Mouse (Mus musculus) small intestine, adult 2 months (tissue): Measurements from ENCODE around the gene Usp29.

Source experiments
- CTCF ChIP-seq: fragments of 200-500 bp; IDR thresholded peaks from 2 replicates; pipeline ENCODE4 v1.5.1; 2012; ENCODE audit warnings: low read depth, mild to moderate bottlenecking, control low read depth, inconsistent platforms, low read length, moderate library complexity, mixed read lengths; ENCODE audit not compliant: insufficient replicate concordance, insufficient read length; ENCODE audit errors: extremely low read depth
- POLR2A ChIP-seq: fragments of 200-500 bp; IDR thresholded peaks from 2 replicates; pipeline ENCODE4 v1.6.1; 2012; ENCODE audit warnings: low read depth, mild to moderate bottlenecking, control low read depth, inconsistent platforms, low read length, moderate library complexity

DNA sequence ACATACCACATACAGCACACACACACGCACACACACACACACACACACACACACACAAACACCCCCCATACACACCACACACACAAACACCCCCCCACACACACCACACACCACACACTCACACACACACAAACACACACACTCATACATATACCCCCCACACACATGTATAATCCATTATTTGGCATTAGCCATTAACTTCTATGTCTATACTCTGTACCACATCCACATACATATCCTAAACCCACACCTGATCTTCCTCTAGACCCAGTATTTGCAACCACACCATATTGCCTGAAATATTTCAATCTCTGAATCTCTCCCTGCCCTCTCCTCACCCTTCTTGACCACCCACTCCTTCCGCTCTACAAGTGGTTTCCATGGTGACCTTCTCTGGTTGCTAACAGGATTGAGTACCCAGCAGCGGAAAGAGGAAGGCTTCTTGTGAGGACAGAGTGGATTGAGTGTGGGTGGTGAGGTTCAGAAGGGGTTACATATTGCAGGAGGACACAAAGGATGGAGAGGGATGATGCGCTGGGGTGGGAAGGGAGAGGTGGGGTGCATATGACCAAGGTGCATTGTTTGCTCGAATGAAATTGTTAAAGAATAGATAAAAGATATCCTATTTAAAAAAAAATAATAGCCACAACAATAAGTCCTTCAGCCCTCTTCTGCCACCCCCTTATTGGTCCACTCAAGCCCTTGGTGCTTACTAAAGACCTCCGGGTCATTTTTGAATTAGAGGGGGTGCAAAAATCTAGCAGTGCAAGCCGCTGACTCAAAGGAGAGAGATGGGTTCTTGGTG, 195.8 kb downstream of the Usp29 start:
- TF ChIP-seq POLR2A (no peak), CTCF (no peak)
